Mouse (Mus musculus) layer of hippocampus, adult 8-10 months (tissue): Measurements from ENCODE around the gene Ly6g6e. TPM values are rescaled to one million over a fixed set of nuclear protein-coding genes. Genes with fewer than 3 reads are reported as not detected.
"Not testable (repeated sequence)": the region's sequence is repeated elsewhere in the genome, so short reads cannot be mapped to it uniquely, and the experiment has no call there.

Source experiments
- DNase-seq, 2 experiments: peaks; one replicate each; pipeline ENCODE4 v3.0.0; 2022; ENCODE audit warnings: low spot score in 2 of 2
- total RNA-seq, 4 experiments: library from RNA; stranded (reverse); gene quantifications; 2 replicates each; pipeline ENCODE4 v1.2.4; 2022

The Ly6g6e gene
- 1 to 10 TPM; 4.6 to 7.1 (median 5.6) TPM for total RNA-seq

DNA sequence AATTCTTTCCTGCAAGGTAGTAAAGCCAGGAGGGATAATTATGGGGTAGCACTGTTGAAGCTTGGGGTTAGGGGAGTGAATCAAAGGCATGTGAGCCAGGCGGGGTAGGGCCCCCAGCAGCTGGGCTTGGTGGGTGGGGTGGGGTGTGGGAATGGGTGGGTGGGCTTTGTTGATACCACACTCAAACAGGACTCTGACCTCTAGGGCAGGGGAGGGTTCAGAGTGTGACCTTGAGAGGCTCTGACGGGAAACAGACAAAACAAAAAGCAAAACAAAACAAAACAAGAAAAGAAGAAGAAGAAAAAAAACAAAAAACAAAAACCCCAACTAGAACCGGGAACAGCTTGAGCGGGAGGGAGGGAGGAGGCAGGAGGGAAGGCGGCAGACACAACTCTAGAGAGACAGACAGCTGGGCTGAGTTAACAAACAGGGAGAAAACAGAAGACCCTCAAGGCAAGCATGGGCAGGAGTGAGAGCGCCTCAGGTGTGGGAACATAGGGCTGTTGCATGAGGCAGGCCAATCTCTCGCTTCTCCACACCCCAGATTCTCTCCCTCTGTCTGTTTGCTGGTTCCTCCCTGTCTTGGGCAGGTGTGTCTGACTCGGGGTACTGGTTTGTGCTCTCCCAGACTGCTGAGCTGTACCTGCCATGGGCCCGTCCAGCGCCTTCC is at the start of gene Ly6g6e:
Gene Ly6g6e (plus strand): TSS at position 396 of the 670 bp plus-strand sequence.
- no peak for DNase-seq

DNA sequence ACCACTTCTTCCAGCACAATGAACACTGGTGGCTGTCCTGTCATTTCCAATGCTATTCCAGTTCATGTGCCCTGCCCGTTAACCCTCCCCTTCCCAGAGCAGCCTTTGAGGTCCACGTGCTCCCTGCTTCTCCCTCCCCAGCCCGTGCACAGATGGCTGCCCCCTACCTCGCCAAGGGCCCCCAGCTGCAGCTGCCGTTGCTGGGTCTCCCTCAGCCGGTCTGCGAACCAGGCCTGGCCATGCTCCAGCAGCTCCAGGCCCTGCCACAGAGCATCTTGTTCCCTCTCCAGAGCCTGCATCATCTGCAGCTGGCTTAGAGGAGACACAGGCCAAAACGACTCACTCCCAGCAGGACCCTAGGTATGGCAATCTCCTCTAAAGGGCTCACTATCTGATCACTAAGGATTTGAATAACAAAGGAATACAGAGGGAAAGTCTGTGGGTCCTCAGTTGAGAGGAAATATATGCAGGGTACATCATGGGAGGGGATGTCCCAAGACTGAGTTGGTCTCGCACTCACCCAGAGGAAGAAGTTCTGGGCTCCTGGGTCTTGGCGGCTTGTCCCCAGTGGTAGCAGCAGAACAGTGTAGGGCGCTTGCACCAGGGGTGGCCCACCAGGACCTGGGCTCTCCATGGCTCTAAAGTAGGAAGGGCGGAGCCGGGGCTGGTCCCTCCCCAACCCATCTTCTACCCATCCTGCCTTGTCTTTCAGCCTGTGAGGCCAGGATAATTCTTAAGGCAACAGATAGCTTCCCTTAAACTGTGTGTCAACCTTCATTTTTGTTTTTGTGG is 49.2 kb upstream of the Ly6g6e start, which contains the start of gene Sapcd1:
Gene Sapcd1 (minus strand): TSS at position 740 of the 792 bp plus-strand sequence.
- DNase-seq = peak in 1 of 2 experiments; percentile 38

DNA sequence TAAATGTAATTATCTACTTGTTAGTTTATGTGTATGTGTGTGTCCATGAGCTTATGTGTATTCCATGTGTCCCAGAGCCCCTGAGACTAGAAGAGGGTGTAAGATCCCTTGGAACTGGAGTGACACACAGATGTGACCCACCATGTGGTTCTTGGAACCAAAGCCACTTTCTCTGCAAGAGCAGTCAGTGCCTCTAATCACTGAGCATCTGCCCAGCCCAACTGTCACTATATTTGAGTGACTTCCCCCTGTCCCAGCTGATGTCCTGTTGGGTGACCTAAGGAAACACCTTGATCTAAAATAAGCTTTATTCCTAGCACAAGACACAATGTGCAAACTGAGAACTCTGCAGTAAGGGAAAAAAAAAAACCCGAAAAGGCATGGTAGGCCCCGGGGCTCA is 48.4 kb upstream of the Ly6g6e start:
- no peak for DNase-seq

DNA sequence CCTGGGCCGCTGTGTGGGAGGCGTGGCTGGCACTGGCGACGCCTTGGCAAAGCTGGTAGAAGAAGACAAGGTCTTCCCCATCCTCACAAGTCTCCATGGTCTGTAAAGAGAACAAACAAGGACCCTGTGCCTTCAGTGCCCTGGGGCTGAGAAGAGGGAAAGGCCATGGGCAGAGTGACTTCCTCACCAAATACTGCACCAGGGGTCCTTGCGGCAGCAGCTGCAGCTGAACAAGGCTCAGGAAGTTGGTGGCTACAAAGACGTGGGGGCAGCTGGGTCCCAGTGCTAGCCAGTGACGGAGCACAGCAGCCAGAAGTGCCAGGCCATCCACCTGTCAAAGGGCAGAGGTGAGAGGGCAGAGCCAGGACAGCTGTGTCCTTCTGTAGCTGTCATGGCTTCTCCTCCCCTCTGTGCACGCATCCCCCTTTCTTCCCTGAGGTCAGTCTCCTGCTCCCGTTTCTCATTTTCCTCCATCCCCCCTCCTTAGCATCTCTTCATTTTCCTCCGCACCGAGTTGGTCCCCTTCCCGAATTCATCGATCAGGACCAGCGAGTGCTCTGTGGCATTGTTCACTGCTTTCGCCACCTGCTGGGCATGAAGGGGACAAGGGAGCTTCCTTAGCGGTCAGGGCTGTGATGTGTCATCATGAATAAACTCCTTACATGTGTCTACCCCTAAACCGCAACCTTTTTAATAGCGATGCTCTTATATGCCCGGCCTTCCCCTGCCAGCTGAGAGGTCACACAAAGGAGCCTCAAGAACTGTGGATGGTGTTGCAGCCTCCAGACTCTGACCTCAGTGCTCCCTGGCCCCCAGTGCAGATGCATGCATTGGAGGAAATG is 46.8 kb upstream of the Ly6g6e start:
- no peak for DNase-seq

DNA sequence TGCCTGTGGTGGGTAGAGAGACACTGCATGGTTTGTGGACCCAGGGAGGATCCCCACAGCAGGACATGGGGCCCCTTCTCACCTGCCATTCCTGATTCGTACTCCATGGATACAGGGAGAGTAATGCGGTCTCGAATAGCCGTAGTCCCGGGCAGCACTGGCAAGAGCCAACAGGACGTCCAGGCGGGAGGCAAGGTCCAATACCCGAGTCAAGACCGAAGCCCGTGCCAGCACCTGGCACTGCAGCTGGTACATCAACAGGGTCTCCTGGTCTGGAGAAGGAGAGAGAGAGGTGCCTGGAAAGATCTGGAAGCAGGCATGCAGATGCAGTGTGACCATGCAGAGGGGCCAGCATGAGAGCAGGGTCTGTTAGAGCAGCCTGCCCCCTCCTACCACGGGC is 45.4 kb upstream of the Ly6g6e start:
- DNase-seq = no peak

DNA sequence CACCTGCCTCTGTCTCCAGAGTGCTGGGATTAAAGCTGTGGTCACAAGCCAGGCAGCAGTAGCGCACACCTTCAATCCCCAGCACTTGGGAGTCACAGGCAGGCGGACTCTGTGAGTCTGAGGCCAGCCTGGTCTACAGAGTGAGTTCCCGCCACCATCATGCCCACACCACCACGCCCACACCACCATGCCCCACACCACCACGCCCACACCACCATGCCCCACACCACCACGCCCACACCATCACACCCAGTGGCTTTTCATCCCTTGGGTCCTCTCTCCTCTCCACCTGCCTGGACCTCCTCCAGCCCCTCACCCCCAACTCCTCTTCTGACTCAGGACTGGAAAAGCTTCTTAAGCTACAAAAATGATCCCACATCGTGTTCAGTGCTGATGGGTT is 44.8 kb upstream of the Ly6g6e start:
- no peak for DNase-seq

DNA sequence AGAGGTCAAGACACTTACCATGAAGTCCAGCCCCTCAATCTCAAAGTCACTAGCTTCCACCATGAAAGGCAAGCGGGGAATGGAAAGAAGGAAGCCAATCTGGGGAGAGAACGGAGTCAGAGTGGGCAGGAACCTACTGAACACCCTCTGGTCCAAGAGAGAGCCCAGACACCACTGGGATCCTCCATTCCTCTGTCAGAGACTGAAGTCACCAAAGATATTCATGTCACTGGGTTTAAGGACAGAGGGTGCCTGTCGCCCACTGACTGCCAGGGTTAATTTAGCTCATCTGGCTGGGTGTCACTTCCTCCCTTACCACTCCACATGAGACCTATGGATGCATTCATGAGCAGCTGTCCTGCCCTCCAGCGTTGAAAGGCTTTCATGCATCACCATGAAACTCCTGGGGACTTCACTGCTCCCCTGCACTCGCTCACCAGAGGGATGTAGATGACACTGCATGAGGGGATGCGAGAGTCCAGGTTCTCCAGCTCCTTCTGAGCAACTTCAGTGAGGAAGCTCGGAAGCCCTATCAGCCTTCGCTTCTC is 44.3 kb upstream of the Ly6g6e start:
- no peak for DNase-seq

DNA sequence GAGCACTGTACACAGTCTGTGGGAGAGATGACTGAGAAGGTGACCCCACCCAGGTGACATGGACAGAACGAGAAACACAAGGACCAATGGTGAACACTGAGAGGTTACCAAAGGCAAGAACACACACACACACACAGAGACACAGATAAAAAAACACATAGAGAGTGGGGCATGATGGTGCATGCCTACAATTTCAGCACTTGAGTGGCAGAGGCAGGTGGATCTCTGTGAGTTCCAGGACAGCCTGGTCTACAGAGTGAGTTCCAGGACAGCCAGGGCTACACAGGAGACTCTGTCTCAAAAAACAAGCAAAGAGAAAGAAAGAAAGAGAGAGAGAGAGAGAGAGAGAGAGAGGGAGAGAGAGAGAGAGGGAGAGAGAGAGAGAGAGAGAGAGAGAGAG is 43.0 kb upstream of the Ly6g6e start:
- DNase-seq = not testable (repeated sequence)

DNA sequence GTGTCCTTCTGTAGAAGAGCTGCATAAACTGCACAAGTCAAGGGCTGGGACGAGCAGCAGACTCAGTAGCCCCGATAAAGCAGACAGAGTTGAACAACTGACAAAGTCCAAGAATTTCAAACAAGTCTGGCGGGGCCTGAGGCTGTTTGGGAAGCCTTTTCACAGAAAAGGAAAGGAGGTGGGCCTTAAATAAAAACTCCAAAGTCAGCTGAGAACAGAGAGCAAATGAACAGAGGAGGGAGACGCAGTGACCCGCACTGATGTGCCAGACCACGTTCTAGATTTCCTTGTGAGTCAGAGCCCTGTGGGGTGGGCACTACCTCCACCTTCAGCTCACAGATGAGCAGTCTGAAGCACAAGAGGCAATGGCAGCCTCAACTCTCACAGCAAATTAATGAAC is 41.8 kb upstream of the Ly6g6e start:
- DNase-seq = no peak

DNA sequence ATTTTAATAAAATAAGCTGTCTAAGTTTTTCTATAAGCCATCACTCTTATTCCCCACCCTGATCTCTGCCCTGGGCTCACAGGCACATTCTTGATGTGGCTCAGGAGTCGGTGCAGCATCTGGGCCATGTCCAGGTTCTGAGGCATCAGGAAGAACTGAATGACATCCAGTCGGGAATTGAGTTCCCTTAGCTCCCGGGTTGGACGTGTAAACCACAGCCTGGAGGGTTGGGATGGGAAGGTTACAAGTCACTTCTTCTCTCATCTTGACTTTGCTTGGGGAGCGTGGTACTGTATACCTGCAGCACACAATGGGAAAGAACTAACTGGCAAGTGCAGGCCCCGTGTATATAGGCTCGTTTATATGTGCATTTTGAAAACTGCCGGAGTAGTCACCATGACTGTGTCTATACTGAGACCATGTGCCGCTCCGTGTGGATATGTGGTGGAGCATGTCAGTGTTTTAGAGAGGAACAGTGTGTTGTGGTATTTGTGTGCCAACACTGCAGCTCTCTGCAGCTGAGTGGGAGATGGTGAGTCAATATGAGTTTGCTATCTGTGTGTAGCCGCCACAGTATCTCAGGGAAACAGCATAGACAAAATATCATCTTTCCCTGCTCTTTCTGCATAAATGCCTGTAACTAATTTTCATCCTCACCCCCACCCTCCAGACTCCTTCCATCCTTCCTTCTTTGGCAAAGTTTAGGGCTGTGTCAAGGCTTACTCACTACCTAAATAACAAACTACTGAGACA is 37.4 kb upstream of the Ly6g6e start:
- peak; percentile 53 to 62 for DNase-seq

DNA sequence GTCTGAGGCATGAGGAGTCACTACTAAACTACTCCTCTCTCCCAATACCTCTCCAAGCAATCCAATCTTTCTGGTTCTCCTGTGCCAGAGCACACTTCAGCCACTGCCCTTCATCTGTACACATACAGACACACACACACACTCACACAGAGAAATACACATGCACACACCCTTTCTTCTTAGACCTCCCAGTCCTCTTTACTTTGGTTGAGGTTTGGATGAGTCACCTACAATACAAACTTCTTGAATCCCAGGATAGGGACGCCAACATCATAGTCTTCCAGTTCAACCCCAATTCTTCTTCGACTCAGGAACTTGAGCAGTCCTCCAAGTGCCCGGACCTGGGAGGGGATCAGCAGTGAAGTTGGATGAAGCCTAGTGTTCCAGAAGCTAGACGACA is 32.9 kb upstream of the Ly6g6e start:
- DNase-seq = no peak

DNA sequence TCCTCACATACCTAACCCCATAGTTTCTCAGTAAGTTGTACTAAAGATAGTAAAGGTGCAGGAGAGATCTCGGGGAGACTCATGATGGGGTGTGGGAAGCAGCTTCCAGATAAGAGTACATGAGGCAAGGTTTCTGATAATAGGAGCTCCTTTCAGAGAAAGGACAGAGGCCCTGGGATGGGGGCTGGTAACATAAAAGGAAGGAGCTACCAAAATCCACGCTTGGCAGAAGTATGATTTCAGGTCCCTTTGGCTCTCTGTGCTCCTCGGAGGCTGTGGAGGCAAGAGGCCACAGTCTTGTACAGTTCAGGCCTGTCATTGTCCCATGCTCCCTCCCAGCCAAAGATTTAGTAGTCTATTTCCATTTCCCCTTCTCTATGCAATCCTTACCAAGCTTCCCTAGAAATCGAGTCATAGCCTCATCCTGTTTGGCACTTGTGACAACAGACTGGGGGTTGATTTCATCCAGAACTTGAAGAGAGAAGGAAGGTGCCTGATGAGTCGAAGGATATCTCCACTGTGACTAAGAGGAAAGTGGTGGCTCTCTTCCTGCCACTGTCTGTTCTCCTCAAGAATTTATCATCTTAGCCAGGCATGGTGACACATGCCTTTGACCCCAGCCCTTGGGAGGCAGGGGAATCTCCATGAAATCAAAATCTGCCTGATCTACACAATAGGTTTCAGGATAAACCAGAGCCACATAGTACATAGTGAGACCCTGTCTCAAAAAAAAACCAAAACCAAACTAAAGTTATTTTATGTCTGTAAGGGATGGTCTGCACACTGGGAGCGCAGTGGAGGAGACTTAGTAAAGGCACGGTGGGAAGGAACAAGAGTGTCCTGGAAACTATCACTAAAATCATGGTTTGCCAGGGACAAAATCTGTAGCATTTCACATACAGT is 31.5 kb upstream of the Ly6g6e start:
- no peak for DNase-seq

DNA sequence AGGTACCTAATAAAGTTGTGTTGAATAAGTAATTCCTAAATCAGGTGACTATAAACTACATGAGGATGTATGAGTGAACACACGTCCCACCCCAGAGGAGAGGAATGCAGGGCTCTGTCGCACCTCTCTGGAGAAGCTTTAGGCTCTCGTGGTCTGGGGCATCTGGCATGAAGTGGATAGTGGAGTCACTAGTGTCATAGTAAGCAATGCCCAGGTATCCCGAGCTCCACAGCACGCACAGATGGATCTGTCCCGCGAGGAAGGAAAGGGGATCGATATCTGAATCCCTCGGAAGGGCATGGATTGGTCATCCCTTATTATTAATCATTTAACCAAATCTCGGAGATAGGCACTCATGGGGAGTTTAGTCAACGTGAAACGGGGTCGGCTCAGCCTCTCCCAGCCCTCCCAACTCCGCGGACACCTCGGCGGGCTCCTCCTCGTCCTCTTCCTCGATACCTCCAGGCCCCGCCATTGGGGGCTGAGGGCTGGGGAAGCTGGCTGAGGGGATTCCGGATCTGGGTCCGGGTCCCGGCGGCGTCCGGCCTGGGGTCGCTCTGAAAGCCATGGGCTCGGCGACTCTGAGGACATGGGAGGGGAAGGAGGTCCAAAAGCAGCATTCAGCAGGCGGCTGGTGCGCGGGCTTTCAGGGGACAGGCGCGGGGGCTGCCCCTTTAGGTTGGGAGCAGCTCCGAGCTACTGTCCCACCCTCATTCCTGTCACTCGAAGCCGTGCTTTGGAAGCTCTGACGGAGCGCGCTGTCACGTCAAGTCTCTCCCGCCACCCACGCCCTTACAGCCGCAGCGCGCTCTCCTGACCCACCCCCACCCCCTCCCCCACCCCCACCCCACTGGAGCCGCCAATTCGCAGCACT is 30.7 kb upstream of the Ly6g6e start:
- no peak for DNase-seq

DNA sequence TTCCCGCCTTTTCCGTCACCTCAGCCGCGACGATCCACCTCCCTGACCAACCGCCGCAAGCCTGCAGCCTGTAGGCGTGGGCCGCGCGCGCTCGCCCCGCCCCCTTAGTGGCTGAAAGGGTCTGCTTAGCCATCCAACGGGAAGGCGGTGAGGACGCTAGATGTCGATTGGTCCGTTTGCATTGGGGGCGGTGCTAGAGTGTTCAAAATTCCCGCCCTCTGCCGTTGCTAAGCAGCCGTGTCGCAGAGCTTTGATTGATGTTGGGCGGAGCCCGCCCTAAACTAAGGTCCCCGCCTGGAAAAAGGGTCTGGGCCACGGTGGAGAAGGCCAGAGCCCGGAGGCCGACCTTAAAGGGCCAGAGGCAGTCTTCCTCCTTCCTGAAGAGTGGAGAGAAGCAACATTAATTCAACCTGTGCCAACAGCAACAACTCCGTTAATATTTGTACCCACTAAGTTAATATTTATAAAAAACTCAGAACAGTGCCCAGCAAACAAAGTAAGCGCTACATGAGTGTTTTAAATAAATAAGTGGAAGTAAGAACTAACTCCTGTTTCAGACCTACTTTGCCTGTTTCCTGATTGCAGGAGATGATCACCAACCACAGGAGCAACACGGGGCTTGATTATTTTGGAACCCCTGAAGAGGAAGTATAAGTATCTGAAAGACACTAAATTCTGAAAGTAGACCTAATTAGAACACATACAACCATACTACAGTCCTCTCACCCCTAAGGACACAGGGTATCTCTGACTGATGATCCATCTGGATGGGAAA is 29.8 kb upstream of the Ly6g6e start, which contains the start of gene Msh5:
Gene Msh5 (minus strand): TSS at position 65 of the 775 bp plus-strand sequence.
- DNase-seq = peak; percentile 90 to 94

DNA sequence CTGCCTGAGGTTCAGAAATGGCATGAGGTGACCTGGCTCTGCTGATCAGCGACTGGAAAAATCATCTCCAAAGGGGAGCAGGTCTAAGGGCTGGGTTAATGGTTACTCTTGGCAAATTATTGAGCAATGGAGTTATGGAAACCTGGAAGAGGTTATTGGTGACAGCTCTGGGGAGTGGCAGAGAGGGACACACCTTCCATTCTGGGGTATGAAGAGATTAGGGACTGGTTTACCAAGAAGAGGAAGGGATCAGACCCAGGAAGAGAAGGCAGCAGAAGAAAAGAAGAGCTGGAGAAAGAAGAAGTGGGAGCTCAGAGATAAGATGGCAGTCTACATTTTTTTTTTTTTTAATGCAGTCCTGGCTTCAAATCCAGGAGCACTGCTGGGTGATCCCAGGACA is 29.0 kb upstream of the Ly6g6e start:
- no peak for DNase-seq

DNA sequence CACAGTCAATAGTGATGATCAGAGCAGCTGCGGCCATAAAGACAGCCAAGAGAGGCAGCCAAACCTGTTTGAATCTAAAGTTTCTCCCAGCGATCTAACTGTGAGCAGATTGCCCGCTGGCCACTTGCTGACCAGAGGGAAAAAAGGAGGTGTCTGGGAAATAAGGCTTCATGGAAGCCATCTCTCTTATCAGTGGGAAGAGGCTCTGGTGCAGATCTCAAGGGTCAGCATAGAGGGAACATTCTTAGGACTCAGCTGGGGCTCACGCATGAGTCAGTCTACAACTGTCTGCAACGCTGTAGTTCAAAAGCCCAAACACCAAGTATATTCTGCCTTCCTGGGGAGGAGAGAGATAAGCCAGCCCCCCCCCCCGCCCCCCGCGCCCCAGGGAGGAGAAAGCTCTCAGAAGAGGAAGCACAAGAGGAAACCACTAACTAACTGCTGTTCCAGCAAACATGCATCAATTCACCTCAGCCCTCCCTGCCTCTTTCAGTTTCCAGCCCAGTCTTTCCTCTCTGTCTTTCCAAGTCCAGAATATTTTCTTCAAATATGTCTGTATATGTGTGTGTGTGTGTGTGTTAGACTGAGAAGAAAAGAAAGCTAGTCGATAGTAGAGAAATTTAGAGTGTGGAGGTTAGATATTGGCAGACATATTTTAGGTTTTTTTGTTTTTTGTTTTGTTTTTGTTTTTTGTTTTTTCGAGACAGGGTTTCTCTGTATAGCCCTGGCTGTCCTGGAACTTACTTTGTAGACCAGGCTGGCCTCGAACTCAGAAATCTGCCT is 28.4 kb upstream of the Ly6g6e start:
- DNase-seq = no peak

DNA sequence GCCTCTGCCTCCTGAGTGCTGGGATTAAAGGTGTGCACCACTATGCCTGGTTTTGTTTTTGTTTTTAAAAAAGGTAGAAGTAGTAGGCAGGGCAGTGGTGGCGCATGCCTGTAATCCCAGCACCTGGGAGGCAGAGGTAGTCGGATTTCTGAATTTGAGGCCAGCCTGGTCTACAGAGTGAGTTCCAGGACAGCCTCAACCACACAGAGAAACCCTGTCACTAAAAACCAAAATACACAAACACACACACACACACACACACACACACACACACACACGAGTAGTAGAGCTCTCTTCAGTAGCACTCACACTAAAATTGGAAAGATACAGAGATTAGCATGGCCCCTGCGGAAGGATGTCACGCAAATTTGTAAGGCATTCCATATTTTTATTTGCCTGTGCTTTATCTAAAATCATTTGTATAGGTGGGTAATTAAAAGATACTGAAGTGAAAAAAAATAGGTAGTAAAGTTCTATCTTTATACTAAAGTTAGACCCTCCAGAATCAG is 27.7 kb upstream of the Ly6g6e start:
- no peak for DNase-seq
